Mouse (Mus musculus) CH12.LX (cell line): ENCODE data around the gene Hist1h4k. TPM values are rescaled to one million over a fixed set of nuclear protein-coding genes. Genes with fewer than 3 reads are reported as not detected.

Source experiments
- DNase-seq: peaks from one replicate; pipeline ENCODE4 v3.0.0-alpha.2; 2013; ENCODE audit errors: extremely low read depth
- H3K27ac ChIP-seq: 2 replicates; pipeline ENCODE4 v1.5.1; 2012; ENCODE audit warnings: low read depth, mild to moderate bottlenecking, control low read depth, moderate library complexity; ENCODE audit not compliant: insufficient read depth
- H3K27me3 ChIP-seq: replicated peaks from 2 replicates; pipeline ENCODE3; 2012; ENCODE audit warnings: inconsistent platforms
- H3K36me3 ChIP-seq, 2 experiments: replicated peaks in 1 of 2; 2 replicates each; pipeline versions ENCODE3 to v1.6.1; 2012; ENCODE audit warnings: inconsistent platforms in 1 of 2, low read length in 1 of 2, mild to moderate bottlenecking in 1 of 2, mixed read lengths in 1 of 2, moderate library complexity in 1 of 2; ENCODE audit not compliant: control insufficient read depth in 1 of 2, insufficient read depth in 1 of 2
- H3K4me1 ChIP-seq, 2 experiments: 2 replicates each; pipeline ENCODE4 v1.6.1; 2012; ENCODE audit warnings: inconsistent platforms in 1 of 2, moderate library complexity in 1 of 2; ENCODE audit not compliant: insufficient read depth in 2 of 2, control insufficient read depth in 1 of 2
- H3K4me2 ChIP-seq: 2 replicates; pipeline ENCODE4 v1.6.1; 2012; ENCODE audit warnings: low read depth, mild to moderate bottlenecking, control low read depth; ENCODE audit not compliant: poor library complexity, insufficient read depth, severe bottlenecking
- H3K4me3 ChIP-seq, 3 experiments: fragments of 150-350 bp in 1 of 3; sonication (generic) in 1 of 3; replicated peaks in 1 of 3; 2 replicates each; pipeline versions ENCODE3 to v1.5.1; 2011 to 2012; ENCODE audit warnings: low read depth in 2 of 3, low read length in 2 of 3, mild to moderate bottlenecking in 2 of 3, moderate library complexity in 2 of 3, control low read depth in 1 of 3, improper control_type of control experiment in 1 of 3, inconsistent platforms in 1 of 3, mixed read lengths in 1 of 3; ENCODE audit not compliant: poor library complexity in 1 of 3
- H3K79me2 ChIP-seq: replicated peaks from 2 replicates; pipeline ENCODE4 v1.6.1; 2012; ENCODE audit warnings: mild to moderate bottlenecking, moderate library complexity; ENCODE audit not compliant: control insufficient read depth, poor library complexity, insufficient read depth, severe bottlenecking; ENCODE audit errors: extremely low read depth
- H3K9ac ChIP-seq: 2 replicates; pipeline ENCODE4 v1.6.1; 2012; ENCODE audit warnings: low read depth, mild to moderate bottlenecking, control low read depth, moderate library complexity; ENCODE audit not compliant: insufficient read depth
- H3K9me3 ChIP-seq: replicated peaks from 2 replicates; pipeline ENCODE3; 2012; ENCODE audit warnings: low read length, inconsistent platforms, mixed read lengths
- BHLHE40 ChIP-seq: IDR thresholded peaks from 2 replicates; pipeline ENCODE4 v1.6.1; 2011; ENCODE audit warnings: mild to moderate bottlenecking, low read depth, low read length, improper control_type of control experiment
- CHD1 ChIP-seq: IDR thresholded peaks from 2 replicates; pipeline ENCODE4 v1.6.1; 2012; ENCODE audit warnings: low read depth, low read length, improper control_type of control experiment, inconsistent platforms
- CHD2 ChIP-seq: IDR thresholded peaks from 2 replicates; pipeline ENCODE4 v1.6.1; 2011; ENCODE audit warnings: low read length, improper control_type of control experiment
- CTCF ChIP-seq, 2 experiments: IDR thresholded peaks in 1 of 2; conservative IDR thresholded peaks in 1 of 2; 2 replicates each; pipeline ENCODE4 v1.5.1; 2011 to 2012; ENCODE audit warnings: low read depth in 2 of 2, low read length in 2 of 2, improper control_type of control experiment in 1 of 2, inconsistent platforms in 1 of 2, mild to moderate bottlenecking in 1 of 2, moderate library complexity in 1 of 2
- E2F4 ChIP-seq: IDR thresholded peaks from 2 replicates; pipeline ENCODE4 v1.6.1; 2011; ENCODE audit warnings: low read depth, low read length, improper control_type of control experiment; ENCODE audit not compliant: insufficient replicate concordance
- ELF1 ChIP-seq: IDR thresholded peaks from 2 replicates; pipeline ENCODE4 v1.6.1; 2014; ENCODE audit warnings: low read depth, mild to moderate bottlenecking, inconsistent platforms, low read length, improper control_type of control experiment
- EP300 ChIP-seq: IDR thresholded peaks from 2 replicates; pipeline ENCODE4 v1.6.1; 2011; ENCODE audit warnings: low read length, improper control_type of control experiment
- ETS1 ChIP-seq: conservative IDR thresholded peaks from 2 replicates; pipeline ENCODE4 v1.6.1; 2012; ENCODE audit warnings: low read depth, mild to moderate bottlenecking, inconsistent platforms, low read length, improper control_type of control experiment, moderate library complexity
- GABPA ChIP-seq: IDR thresholded peaks from 2 replicates; pipeline ENCODE4 v1.6.1; 2012; ENCODE audit warnings: low read depth, low read length, improper control_type of control experiment, inconsistent platforms; ENCODE audit not compliant: insufficient replicate concordance
- HCFC1 ChIP-seq: IDR thresholded peaks from 2 replicates; pipeline ENCODE4 v1.6.1; 2012; ENCODE audit warnings: low read depth, mild to moderate bottlenecking, inconsistent platforms, low read length, improper control_type of control experiment
- IRF4 ChIP-seq: IDR thresholded peaks from 2 replicates; pipeline ENCODE4 v1.6.1; 2014; ENCODE audit warnings: low read depth, mild to moderate bottlenecking, inconsistent platforms, low read length, improper control_type of control experiment
- JUN ChIP-seq: IDR thresholded peaks from 2 replicates; pipeline ENCODE4 v1.6.1; 2011; ENCODE audit warnings: low read depth, mild to moderate bottlenecking, low read length, improper control_type of control experiment, moderate library complexity; ENCODE audit not compliant: insufficient read depth
- JUND ChIP-seq: conservative IDR thresholded peaks from 2 replicates; pipeline ENCODE4 v1.6.1; 2011; ENCODE audit warnings: low read depth, low read length, improper control_type of control experiment
- KAT2A ChIP-seq: IDR thresholded peaks from 2 replicates; pipeline ENCODE4 v1.6.1; 2012; ENCODE audit warnings: low read length, improper control_type of control experiment, inconsistent platforms; ENCODE audit not compliant: insufficient replicate concordance
- MAFK ChIP-seq: IDR thresholded peaks from 2 replicates; pipeline ENCODE4 v1.6.1; 2011; ENCODE audit warnings: low read length, improper control_type of control experiment; ENCODE audit not compliant: insufficient replicate concordance
- MAX ChIP-seq: IDR thresholded peaks from 2 replicates; pipeline ENCODE4 v1.6.1; 2011; ENCODE audit warnings: low read length, improper control_type of control experiment
- MAZ ChIP-seq: IDR thresholded peaks from 2 replicates; pipeline ENCODE4 v1.6.1; 2012; ENCODE audit warnings: low read depth, mild to moderate bottlenecking, inconsistent platforms, low read length, improper control_type of control experiment, moderate library complexity
- MEF2A ChIP-seq: IDR thresholded peaks from 2 replicates; pipeline ENCODE4 v1.6.1; 2014; ENCODE audit warnings: low read depth, mild to moderate bottlenecking, inconsistent platforms, low read length, improper control_type of control experiment, borderline replicate concordance
- MXI1 ChIP-seq: IDR thresholded peaks from 2 replicates; pipeline ENCODE4 v1.6.1; 2011; ENCODE audit warnings: mild to moderate bottlenecking, low read depth, low read length, improper control_type of control experiment
- MYC ChIP-seq: IDR thresholded peaks from 2 replicates; pipeline ENCODE4 v1.6.1; 2011; ENCODE audit warnings: low read depth, mild to moderate bottlenecking, improper control_type of control experiment, low read length
- NELFE ChIP-seq: IDR thresholded peaks from 2 replicates; pipeline ENCODE4 v1.6.1; 2011; ENCODE audit warnings: low read depth, low read length, improper control_type of control experiment
- NRF1 ChIP-seq: IDR thresholded peaks from 2 replicates; pipeline ENCODE4 v1.6.1; 2014; ENCODE audit warnings: low read depth, mild to moderate bottlenecking, inconsistent platforms, low read length, improper control_type of control experiment, moderate library complexity
- PAX5 ChIP-seq: IDR thresholded peaks from 2 replicates; pipeline ENCODE4 v1.6.1; 2012; ENCODE audit warnings: low read length, inconsistent platforms, mixed read lengths
- POLR2A ChIP-seq: IDR thresholded peaks from 2 replicates; pipeline ENCODE4 v1.6.1; 2011; ENCODE audit warnings: low read depth, mild to moderate bottlenecking, improper control_type of control experiment, low read length
- POLR2AphosphoS2 ChIP-seq: IDR thresholded peaks from 2 replicates; pipeline ENCODE4 v1.6.1; 2011; ENCODE audit warnings: low read depth, low read length, improper control_type of control experiment
- RAD21 ChIP-seq: IDR thresholded peaks from 2 replicates; pipeline ENCODE4 v1.6.1; 2011; ENCODE audit warnings: low read depth, mild to moderate bottlenecking, low read length, improper control_type of control experiment, moderate library complexity
- RCOR1 ChIP-seq: conservative IDR thresholded peaks from 2 replicates; pipeline ENCODE4 v1.6.1; 2012; ENCODE audit warnings: low read depth, mild to moderate bottlenecking, inconsistent platforms, low read length, improper control_type of control experiment
- SIN3A ChIP-seq: IDR thresholded peaks from 2 replicates; pipeline ENCODE4 v1.6.1; 2012; ENCODE audit warnings: low read length, improper control_type of control experiment, inconsistent platforms
- SMC3 ChIP-seq: IDR thresholded peaks from 2 replicates; pipeline ENCODE4 v1.6.1; 2011; ENCODE audit warnings: low read depth, low read length, improper control_type of control experiment
- TBP ChIP-seq: conservative IDR thresholded peaks from 2 replicates; pipeline ENCODE4 v1.6.1; 2011; ENCODE audit warnings: low read depth, low read length, improper control_type of control experiment
- TCF12 ChIP-seq: IDR thresholded peaks from 2 replicates; pipeline ENCODE4 v1.6.1; 2014; ENCODE audit warnings: low read depth, mild to moderate bottlenecking, inconsistent platforms, low read length, improper control_type of control experiment
- UBTF ChIP-seq: IDR thresholded peaks from 2 replicates; pipeline ENCODE4 v1.6.1; 2012; ENCODE audit warnings: low read depth, mild to moderate bottlenecking, inconsistent platforms, low read length, improper control_type of control experiment, moderate library complexity
- USF1 ChIP-seq: IDR thresholded peaks from 2 replicates; pipeline ENCODE4 v1.6.1; 2014; ENCODE audit warnings: low read depth, mild to moderate bottlenecking, inconsistent platforms, low read length, improper control_type of control experiment
- USF2 ChIP-seq: conservative IDR thresholded peaks from 2 replicates; pipeline ENCODE4 v1.6.1; 2011; ENCODE audit warnings: low read depth, low read length, improper control_type of control experiment
- ZC3H11A ChIP-seq: IDR thresholded peaks from 2 replicates; pipeline ENCODE4 v1.6.1; 2012; ENCODE audit warnings: low read depth, mild to moderate bottlenecking, inconsistent platforms, low read length, improper control_type of control experiment
- ZKSCAN1 ChIP-seq: IDR thresholded peaks from 2 replicates; pipeline ENCODE4 v1.6.1; 2012; ENCODE audit warnings: low read depth, inconsistent platforms, low read length, improper control_type of control experiment, borderline replicate concordance
- ZMIZ1 ChIP-seq: IDR thresholded peaks from 2 replicates; pipeline ENCODE4 v1.6.1; 2012; ENCODE audit warnings: low read depth, mild to moderate bottlenecking, inconsistent platforms, low read length, improper control_type of control experiment
- ZNF384 ChIP-seq: IDR thresholded peaks from 2 replicates; pipeline ENCODE4 v1.6.1; 2012; ENCODE audit warnings: low read depth, low read length, improper control_type of control experiment, inconsistent platforms
- dilution Hi-C: fragments of 300-500 bp; cut with MboI; formaldehyde crosslinking; loops from 2 replicates; pipeline ENCODE4 v1.14.3; 2020; ENCODE audit warnings: low sequenced_read_pairs; ENCODE audit not compliant: extremely low pct_unique_long_range_greater_than_20kb, extremely low pct_ligation_motif_present
- in situ Hi-C: fragments of 300-500 bp; cut with MboI; formaldehyde crosslinking; loops from 3 replicates; pipeline ENCODE4 v1.14.3; 2019; ENCODE audit warnings: low sequenced_read_pairs, low pct_ligation_motif_present, low pct_unique_long_range_greater_than_20kb, mixed read lengths
- polyA plus RNA-seq: library from polyadenylated mRNA; unstranded; fragments of >175 nt; gene quantifications from 2 replicates; pipeline ENCODE4 v1.2.1, GENCODE M21; 2012; ENCODE audit warnings: low read depth; ENCODE audit not compliant: insufficient read length
- total RNA-seq, 2 experiments: library from RNA; depleted of rRNA; stranded (reverse); fragments of 300-350 nt in 1 of 2; fragments of >200 nt in 1 of 2; gene quantifications; 2 replicates each; pipeline ENCODE4 v1.2.3; 2012 to 2014

The Hist1h4k gene
- total and polyA plus RNA-seq, 3 experiments: 13.2 to 4,319 (median 25.4) TPM

DNA sequence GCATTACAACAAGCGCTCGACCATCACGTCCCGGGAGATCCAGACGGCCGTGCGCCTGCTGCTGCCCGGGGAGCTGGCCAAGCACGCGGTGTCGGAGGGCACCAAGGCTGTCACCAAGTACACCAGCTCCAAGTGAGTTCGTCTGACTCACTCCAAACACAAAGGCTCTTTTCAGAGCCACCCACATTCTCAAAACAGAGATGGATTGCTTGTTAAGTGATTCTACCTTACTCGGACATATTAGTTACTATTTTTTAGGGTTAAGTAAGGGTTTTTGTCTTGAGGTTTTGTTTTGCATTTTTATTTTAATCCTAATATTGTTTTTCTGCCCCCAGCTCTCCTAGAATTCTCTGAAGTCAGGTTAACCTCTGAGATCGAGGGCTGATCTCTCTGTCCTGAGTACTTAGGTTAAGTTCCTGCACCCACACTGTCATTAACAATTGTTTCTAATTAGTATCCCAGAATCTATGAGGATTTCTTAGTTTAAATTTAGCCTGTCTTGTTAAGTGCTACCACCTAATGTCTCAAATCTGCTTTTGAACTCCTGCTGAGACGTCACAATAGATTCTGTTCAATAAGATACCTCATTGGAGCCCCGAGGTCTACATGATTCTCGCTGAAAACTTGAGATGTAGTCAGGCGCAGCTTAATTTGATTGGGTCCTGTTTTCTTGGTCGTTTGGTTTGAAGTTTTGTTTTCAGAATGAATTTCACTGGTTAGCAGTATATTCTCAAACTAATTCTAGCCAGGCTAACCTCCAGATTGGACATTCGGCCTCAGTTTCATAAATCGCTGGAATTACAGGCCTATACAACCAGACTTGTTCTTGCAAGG is 37.7 kb upstream of the Hist1h4k start:
- H3K4me1 ChIP-seq: peaks cover 0 to 33% of the 10 kb centered on the region in 2 experiments; a peak in 3 of 4 replicates
- dilution Hi-C loops: no loop called here
- H3K27ac ChIP-seq: peak overlapping the region; percentile 91
- no peaks in the 10 kb centered on the region for H3K27me3 ChIP-seq
- no peaks in the 10 kb centered on the region for H3K9me3 ChIP-seq
- TF ChIP-seq RAD21 (no peak), IRF4 (no peak), MAFK (no peak), TCF12 (no peak), USF1 (no peak), SMC3 (no peak), NRF1 (peak; percentile 7; the same call in 1 of the 2 replicates), MAZ (no peak), PAX5 (no peak), GABPA (no peak), TBP (no peak), HCFC1 (no peak), ELF1 (no peak), JUND (no peak; the same call in 1 of the 2 replicates), E2F4 (no peak), SIN3A (no peak), ZMIZ1 (peak; percentile 42; the same call in 1 of the 2 replicates), EP300 (no peak), UBTF (peak; percentile 79; the same call in 1 of the 2 replicates), ZC3H11A (no peak), POLR2AphosphoS2 (no peak), ETS1 (no peak), USF2 (no peak), CHD1 (peak; percentile 93), MYC (peak; percentile 25; the same call in 1 of the 2 replicates), MAX (peak; percentile 7; the same call in 1 of the 2 replicates), RCOR1 (no peak), BHLHE40 (no peak), ZKSCAN1 (no peak), NELFE (peak; percentile 58; the same call in 1 of the 2 replicates), JUN (no peak), CTCF (conservative IDR thresholded peaks at IDR 0.05 in 1 of 2, IDR thresholded peaks at IDR 0.05 in 1 of 2; ENCODE audit: low read depth in 2 of 2, low read length in 2 of 2) (no peak), KAT2A (no peak), MEF2A (no peak), ZNF384 (no peak), CHD2 (no peak), MXI1 (0 out of 2 replicates have a peak, but pooled peaks have one; percentile 10), POLR2A (peak; percentile 65)
- peak; percentile 74 for DNase-seq
- in situ Hi-C loops: no loop called here
- peak overlapping the region in 1 of 3 experiments; percentile 13 for H3K4me3 ChIP-seq
- no peaks in the 10 kb centered on the region for H3K79me2 ChIP-seq
- H3K4me2 ChIP-seq: peak overlapping the region; percentile 88
- H3K9ac ChIP-seq: peak overlapping the region; percentile 69
- no peaks in the 10 kb centered on the region for H3K36me3 ChIP-seq
